Comparison of ENCODE assay signal across 15 mouse cellular contexts in the genomic region with DNA sequence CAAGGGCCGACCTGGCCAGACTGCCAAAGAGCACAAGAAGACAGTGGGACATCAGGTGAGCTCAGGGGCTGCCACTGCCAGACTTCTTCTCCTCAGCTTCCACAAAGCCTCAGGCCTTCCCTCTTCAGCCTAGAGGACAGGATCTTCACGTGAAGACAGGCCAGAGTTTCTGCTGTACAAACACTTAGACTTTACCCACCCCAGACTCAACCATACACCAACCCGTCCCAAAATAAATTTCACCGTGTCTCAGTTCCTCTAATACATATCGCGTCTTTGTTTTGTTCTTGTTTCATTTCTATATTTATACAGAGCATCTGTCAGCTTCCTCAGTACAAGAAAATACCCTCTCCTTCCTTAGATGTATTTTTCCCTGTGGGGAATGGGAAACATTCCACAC.
DNase-seq lines count a peak whose midpoint lies in the region; ATAC-seq and TF ChIP-seq lines count a peak whose summit lies in the region.
"Had no signal": no experiment of that assay in that cellular context is flagged by ENCODE, and none has a peak within 500 bp of the region (broad histone marks: within the 10 kb centered on the region; RNA-seq: fewer than 3 reads in every experiment).

No protein-coding gene starts in this region.

- TF ChIP-seq POLR2A in bone marrow, adult 2 months (IDR thresholded peaks at IDR 0.05; ENCODE audit: borderline replicate concordance, control insufficient read depth, low read depth, low read length) = no peak

- H3K4me3 ChIP-seq in bone marrow, adult 2 months (replicated peaks; ENCODE audit: control insufficient read depth, low read depth, low read length) = no peak overlapping the region
- H3K4me3 ChIP-seq: heart, embryonic 13.5 days; limb, embryonic 15.5 days had no signal

- peak; percentile 42 for ATAC-seq in megakaryocyte progenitor cell, adult 5-6 weeks (replicated peaks; ENCODE audit: poor library complexity)
- ATAC-seq: hindbrain, postnatal 0 days; Patski had no signal

- peaks cover 1% of the 10 kb centered on the region; the same call in 1 of the 2 replicates for H3K4me1 ChIP-seq in bone marrow, adult 2 months (ENCODE audit: control insufficient read depth, insufficient read depth, low read length)
- H3K4me1 ChIP-seq: limb, embryonic 15.5 days had no signal

- H3K27ac ChIP-seq in bone marrow, adult 2 months (ENCODE audit: control insufficient read depth, insufficient read depth, low read depth, low read length, poor library complexity) = peak overlapping the region; percentile 92
- H3K27ac ChIP-seq: heart, embryonic 13.5 days; hindbrain, postnatal 0 days; limb, embryonic 15.5 days had no signal

- peak; percentile 17 for DNase-seq in layer of hippocampus, adult 11-12 months (ENCODE audit: low spot score)
- no peak for DNase-seq in layer of hippocampus, postnatal 36 days
- peak; percentile 88 for DNase-seq in A20 (ENCODE audit: low read depth, low spot score)
- no peak for DNase-seq in adrenal gland, postnatal 4 days (ENCODE audit: low spot score in 2 of 2)
- DNase-seq in embryo, embryonic 9.5 days (ENCODE audit: extremely low spot score) = no peak
- DNase-seq in urinary bladder, postnatal 14 days (ENCODE audit: low spot score) = no peak
- DNase-seq: adrenal gland, adult 2 months; kidney, adult 9 months; lung, postnatal 14 days had no signal

- no peak for TF ChIP-seq CTCF in bone marrow, adult 2 months (IDR thresholded peaks at IDR 0.05; ENCODE audit: control insufficient read depth, insufficient read depth, low read length)

- 57% methylated on average over 6 of the region's 6 CpGs for WGBS in bone marrow, adult 2 months

Comparison
In these comparisons a context has a peak if more than half of its experiments do, and no peak if none do; other contexts are left out.
1. DNase-seq: peak in layer of hippocampus, adult 11-12 months (single experiment) and A20 (single experiment); none in layer of hippocampus, postnatal 36 days (0 of 2), adrenal gland, postnatal 4 days (0 of 2), embryo, embryonic 9.5 days (single experiment) and urinary bladder, postnatal 14 days (single experiment).